Mouse (Mus musculus) embryonic facial prominence, embryonic 12.5 days (tissue): ENCODE data around the gene Fam71d. TPM values are rescaled to one million over a fixed set of nuclear protein-coding genes. Genes with fewer than 3 reads are reported as not detected.

ENCODE experiments used
- ATAC-seq: fragments of 200-750 bp; cut with Nextera tagmentation; 2 replicates; pipeline ENCODE4 v1.8.0; 2017; ENCODE audit not compliant: insufficient number of reproducible peaks, insufficient read depth, low FRiP score, low TSS enrichment
- H3K27ac ChIP-seq: fragments of 300-500 bp; sonication (generic); 2 replicates; pipeline ENCODE4 v1.5.1; 2016; ENCODE audit warnings: mild to moderate bottlenecking
- H3K27me3 ChIP-seq: fragments of 300-500 bp; sonication (generic); 2 replicates; pipeline ENCODE4 v1.6.1; 2016; ENCODE audit warnings: mild to moderate bottlenecking, moderate library complexity
- H3K36me3 ChIP-seq: fragments of 300-500 bp; sonication (generic); 2 replicates; pipeline ENCODE4 v1.6.1; 2016; ENCODE audit warnings: mild to moderate bottlenecking
- H3K4me1 ChIP-seq: fragments of 300-500 bp; sonication (generic); 2 replicates; pipeline ENCODE4 v1.6.1; 2016
- H3K4me2 ChIP-seq: fragments of 300-500 bp; sonication (generic); replicated peaks from 2 replicates; pipeline ENCODE4 v1.6.1; 2016; ENCODE audit warnings: mild to moderate bottlenecking, moderate library complexity
- H3K4me3 ChIP-seq: fragments of 300-500 bp; sonication (generic); 2 replicates; pipeline ENCODE4 v1.5.1; 2016; ENCODE audit warnings: mild to moderate bottlenecking
- H3K9ac ChIP-seq: fragments of 300-500 bp; sonication (generic); 2 replicates; pipeline ENCODE4 v1.6.1; 2016; ENCODE audit warnings: mild to moderate bottlenecking, moderate library complexity
- H3K9me3 ChIP-seq: fragments of 300-500 bp; sonication (generic); 2 replicates; pipeline ENCODE4 v1.6.1; 2016; ENCODE audit warnings: mild to moderate bottlenecking, moderate library complexity
- WGBS: fragments of 180-500 bp; shearing (Covaris S2); methylation state at CpG from one replicate; pipeline ENCODE4 v1.1.7; 2016; 5-methylcytosine and 5-hydroxymethylcytosine counted together
- polyA plus RNA-seq: library from polyadenylated mRNA; unstranded; fragments of >200 nt; fragmentation: Nextera tagmentation; extraction: Ambion mirVana; gene quantifications from 2 replicates; pipeline ENCODE4 v1.2.1, GENCODE M21; 2016

Fam71d gene
- polyA plus RNA-seq, result not detected in 2 replicates

DNA sequence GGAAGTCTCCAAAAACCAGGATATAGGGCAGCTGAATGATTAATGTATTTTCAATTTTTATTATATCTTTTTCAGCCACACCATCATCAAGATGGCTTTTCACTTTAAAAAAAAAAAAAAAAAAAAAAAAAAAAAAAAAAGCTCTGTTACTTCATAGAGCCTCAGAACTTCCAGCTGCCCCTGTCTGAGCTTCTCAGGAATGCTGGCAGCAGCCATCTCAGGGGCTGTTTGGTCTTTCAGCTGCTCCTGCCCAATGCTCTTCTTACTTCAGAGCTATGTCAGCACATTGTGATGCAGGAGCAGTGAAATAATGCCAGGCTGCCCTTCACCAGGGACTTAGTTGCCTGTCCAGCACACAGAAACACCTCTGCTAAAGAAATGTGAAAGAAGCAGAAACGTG lies at the start of gene Fam71d:
Gene Fam71d, plus strand, starts transcription at position 211 of the 400 bp plus-strand sequence.
- H3K27me3 ChIP-seq, result no peaks in the 10 kb centered on the region
- H3K4me2 ChIP-seq, result no peak within 1 kb of the TSS
- H3K9ac ChIP-seq, result no peak within 1 kb of the TSS
- no peak within 1 kb of the TSS for H3K4me3 ChIP-seq
- no peak for ATAC-seq
- WGBS, result 80% methylated on average over 1 of the region's 1 CpGs
- no peaks in the 10 kb centered on the region for H3K9me3 ChIP-seq
- H3K27ac ChIP-seq, result no peak within 1 kb of the TSS
- H3K36me3 ChIP-seq, result no peaks in the 10 kb centered on the region
- no peaks in the 10 kb centered on the region for H3K4me1 ChIP-seq

DNA sequence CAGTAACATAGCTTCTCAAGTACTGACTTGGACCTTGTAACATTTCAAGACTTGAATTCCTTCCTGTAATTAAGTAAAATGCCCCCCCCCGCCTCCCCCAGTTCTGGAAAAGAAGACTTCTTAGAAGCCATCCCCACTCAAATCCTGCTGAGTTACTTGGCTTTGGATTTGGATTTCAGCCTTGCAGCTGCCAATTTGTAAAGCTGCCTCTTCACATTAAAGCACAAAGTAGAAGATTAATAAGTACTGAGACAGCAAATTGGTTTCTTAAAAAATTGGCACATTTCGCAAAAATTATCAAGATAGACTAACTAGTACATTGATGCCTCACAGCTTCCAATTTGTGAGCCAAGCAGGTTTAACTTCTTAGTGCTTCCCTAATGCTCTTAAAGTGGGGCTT lies 47.6 kb upstream of the Fam71d start:
- ATAC-seq, result no peak
- 69% methylated on average over 2 of the region's 2 CpGs for WGBS

DNA sequence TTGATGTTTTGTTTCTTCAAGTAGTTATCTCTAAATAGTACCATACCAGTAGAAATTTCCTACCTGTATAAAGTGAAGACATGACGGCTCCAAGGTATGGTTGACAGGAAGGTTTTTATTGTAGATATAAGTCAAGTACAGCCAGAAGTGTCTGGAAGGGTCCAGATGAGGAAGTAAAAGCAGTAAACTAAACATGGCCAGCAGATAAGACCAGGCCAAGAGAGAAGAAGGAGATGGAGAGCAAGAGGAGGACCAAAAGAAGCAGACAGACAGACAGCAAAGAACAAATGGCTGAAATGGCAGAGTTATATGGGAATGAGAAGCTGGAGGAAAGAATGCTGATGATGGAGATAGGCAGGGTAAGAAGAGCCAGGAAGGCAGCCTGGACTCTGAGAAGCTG lies 46.1 kb upstream of the Fam71d start:
- Histone ChIP-seq H3K4me3 (no peak overlapping the region), H3K9ac (no peak overlapping the region), H3K9me3 (no peaks in the 10 kb centered on the region), H3K4me1 (no peaks in the 10 kb centered on the region), H3K27ac (no peak overlapping the region), H3K27me3 (no peaks in the 10 kb centered on the region), H3K4me2 (no peak overlapping the region), H3K36me3 (no peaks in the 10 kb centered on the region)
- WGBS, result 86% methylated on average over 1 of the region's 1 CpGs
- no peak for ATAC-seq

More for the DNA sequence above, 47.6 kb upstream of the Fam71d start:
- Histone ChIP-seq H3K36me3 (no peaks in the 10 kb centered on the region), H3K9ac (no peak overlapping the region), H3K9me3 (no peaks in the 10 kb centered on the region), H3K27me3 (no peaks in the 10 kb centered on the region), H3K27ac (no peak overlapping the region), H3K4me3 (no peak overlapping the region), H3K4me1 (no peaks in the 10 kb centered on the region), H3K4me2 (no peak overlapping the region)

DNA sequence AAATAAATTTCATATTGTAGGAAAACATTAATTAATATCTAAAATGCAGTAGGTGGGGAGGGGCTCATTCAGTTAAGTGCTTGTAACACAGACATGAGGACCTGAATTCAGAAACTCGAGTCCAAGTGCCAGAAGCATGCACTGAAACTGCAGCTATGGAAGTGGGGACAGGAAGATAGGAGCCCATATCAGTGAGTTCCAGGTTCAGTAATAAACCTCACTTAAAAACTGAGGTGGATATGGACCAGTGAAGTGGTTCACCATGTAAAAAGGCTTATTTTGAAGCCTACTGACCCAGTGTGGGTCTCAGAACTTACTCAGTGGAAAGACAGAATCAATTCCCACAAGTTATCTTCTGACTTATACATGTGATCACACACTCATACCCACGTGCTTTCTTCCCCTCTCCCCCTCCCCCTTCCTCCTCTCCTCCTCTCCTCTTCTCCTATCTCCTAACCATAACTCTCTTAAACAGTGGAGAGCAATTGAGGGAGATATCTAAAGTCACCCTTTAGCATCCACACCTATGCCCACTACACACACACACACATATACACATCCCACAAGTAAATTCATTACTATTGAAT lies 31.5 kb upstream of the Fam71d start:
- H3K9me3 ChIP-seq, result no peaks in the 10 kb centered on the region
- WGBS, result 58% methylated on average over 2 of the region's 2 CpGs
- H3K4me1 ChIP-seq, result no peaks in the 10 kb centered on the region
- H3K4me2 ChIP-seq, result no peak overlapping the region
- ATAC-seq, result no peak
- H3K4me3 ChIP-seq, result no peak overlapping the region
- H3K9ac ChIP-seq, result no peak overlapping the region
- H3K27me3 ChIP-seq, result no peaks in the 10 kb centered on the region
- H3K27ac ChIP-seq, result no peak overlapping the region
- H3K36me3 ChIP-seq, result no peaks in the 10 kb centered on the region

DNA sequence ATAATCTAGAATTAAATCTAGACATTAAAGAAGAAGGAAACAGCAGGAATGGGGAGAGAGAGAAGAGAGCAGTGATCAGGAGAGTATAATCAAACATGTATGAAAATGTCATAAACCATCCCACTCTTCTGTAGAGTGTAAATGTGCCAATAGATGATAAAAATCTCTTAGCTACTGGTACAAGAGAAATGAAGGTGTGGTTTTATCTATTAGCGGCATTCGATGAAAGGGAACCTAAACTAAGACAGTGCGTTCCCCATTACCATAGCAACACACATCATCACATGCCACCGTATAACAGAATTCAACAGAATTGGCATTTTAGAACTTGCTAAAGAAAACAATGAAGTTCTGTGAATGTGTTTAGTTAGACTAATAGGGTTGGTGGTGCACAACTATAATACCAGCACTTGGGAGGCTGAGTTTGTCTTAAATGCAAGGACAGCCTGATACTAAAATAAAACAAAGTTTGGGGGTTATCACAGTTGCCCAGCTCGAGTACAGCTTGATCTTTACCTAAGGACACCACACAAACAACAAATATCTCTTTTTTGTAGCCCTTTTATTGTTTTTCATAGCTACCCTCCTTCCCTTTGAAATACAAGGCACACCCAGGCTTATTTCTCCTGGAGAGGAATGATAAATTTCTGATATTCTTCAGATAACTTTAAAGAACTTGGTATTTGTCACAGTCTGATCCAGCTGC lies 13.1 kb upstream of the Fam71d start:
- ATAC-seq, result no peak
- 88% methylated on average over 5 of the region's 5 CpGs for WGBS
- no peak overlapping the region for H3K27ac ChIP-seq
- H3K4me1 ChIP-seq, result no peaks in the 10 kb centered on the region
- H3K36me3 ChIP-seq, result no peaks in the 10 kb centered on the region
- H3K27me3 ChIP-seq, result no peaks in the 10 kb centered on the region
- no peaks in the 10 kb centered on the region for H3K9me3 ChIP-seq
- H3K9ac ChIP-seq, result no peak overlapping the region
- H3K4me3 ChIP-seq, result no peak overlapping the region
- no peak overlapping the region for H3K4me2 ChIP-seq

DNA sequence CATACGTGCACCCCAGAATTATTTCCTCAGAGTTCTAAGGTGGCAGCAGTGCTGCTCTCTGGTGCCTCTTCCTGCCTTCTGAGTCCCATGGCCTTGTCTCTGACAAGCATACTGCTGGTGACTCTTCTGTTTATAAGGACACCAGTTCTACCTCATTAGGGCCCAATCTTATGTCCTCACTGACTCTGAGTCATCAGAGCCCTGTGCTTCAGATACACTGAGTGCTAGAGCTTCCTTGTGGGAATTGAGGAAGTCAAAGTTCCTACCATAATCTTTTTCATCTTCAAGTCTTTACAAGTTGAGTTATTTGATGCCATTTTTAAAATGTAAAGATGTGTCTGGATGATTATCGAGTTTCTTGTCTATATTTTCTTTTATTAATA lies 12.5 kb upstream of the Fam71d start:
- H3K4me3 ChIP-seq, result no peak overlapping the region
- no peak overlapping the region for H3K27ac ChIP-seq
- no peaks in the 10 kb centered on the region for H3K27me3 ChIP-seq
- no peak for ATAC-seq
- H3K9me3 ChIP-seq, result no peaks in the 10 kb centered on the region
- no peak overlapping the region for H3K9ac ChIP-seq
- H3K4me2 ChIP-seq, result no peak overlapping the region
- H3K4me1 ChIP-seq, result no peaks in the 10 kb centered on the region
- H3K36me3 ChIP-seq, result no peaks in the 10 kb centered on the region
- 87% methylated on average over 2 of the region's 2 CpGs for WGBS

DNA sequence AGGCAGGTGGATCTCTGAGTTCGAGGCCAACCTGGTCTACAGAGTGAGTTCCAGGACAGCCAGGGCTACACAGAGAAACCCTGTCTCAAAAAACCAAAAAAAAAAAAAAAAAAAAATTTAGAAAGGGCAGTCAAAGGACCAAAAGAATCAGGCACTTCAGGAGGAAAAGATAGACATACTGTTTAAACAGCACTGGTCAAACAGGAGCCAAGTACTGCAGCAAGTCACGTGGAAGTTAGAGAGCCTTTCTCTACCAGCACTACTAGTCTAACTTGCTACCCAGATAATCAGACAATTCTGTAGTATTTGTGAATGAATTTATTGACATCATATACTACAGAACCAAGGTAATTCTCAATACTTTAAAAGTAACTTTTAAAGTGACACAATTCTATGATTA lies 10.3 kb upstream of the Fam71d start:
- Histone ChIP-seq H3K4me1 (no peaks in the 10 kb centered on the region), H3K4me2 (no peak overlapping the region), H3K4me3 (no peak overlapping the region), H3K27ac (no peak overlapping the region), H3K9me3 (no peaks in the 10 kb centered on the region), H3K27me3 (no peaks in the 10 kb centered on the region), H3K36me3 (no peaks in the 10 kb centered on the region), H3K9ac (no peak overlapping the region)
- no peak for ATAC-seq
- 85% methylated on average over 2 of the region's 2 CpGs for WGBS

DNA sequence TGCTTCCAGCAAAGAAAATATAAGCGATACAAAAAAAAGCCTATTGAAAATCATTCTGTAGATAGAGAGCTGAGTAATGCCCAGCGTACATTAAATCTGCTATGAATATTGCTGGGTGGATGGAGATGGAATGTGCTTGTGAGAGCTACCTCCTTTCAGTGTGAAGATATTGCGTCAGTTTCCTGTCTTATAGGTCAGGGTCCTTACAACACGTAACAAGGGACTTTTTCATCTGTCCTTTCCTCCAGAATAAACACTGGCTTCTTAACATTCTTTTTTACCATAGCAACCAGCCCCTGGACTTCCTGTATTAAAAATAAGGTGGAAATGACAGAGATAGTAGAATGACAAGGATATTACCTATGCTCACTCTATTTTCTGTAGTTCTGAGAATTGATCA lies 9.1 kb upstream of the Fam71d start:
- WGBS, result 65% methylated on average over 4 of the region's 4 CpGs
- Histone ChIP-seq H3K9me3 (no peaks in the 10 kb centered on the region), H3K4me1 (no peaks in the 10 kb centered on the region), H3K36me3 (no peaks in the 10 kb centered on the region), H3K4me2 (no peak overlapping the region), H3K9ac (no peak overlapping the region), H3K27ac (no peak overlapping the region), H3K4me3 (no peak overlapping the region), H3K27me3 (no peaks in the 10 kb centered on the region)
- no peak for ATAC-seq

DNA sequence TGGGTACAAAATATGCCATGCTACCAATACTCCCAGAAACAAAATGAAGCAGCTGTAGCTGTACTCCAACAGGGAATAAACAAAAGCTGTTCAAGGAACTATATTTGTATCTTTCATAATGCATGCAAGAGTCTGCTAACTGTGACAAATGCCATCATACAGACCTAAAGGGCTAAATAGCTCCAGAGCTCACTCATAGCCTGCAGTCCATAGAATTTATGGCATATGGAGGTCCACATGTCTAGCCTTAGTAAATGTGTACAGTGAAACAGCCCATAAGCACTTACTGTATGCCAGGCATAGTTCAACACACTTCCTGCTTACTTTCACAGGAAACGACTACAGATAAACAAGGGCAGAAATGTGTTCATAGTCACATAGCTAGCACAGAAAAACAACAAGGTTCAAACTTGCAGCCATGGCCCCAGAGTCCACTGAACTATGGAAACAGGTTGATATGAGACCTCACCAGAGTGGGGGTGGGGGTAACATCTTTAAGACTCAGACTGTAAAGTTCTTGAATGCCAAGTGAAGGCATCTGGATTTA lies 5.6 kb upstream of the Fam71d start:
- Histone ChIP-seq H3K9ac (no peak overlapping the region), H3K27ac (no peak overlapping the region), H3K9me3 (no peaks in the 10 kb centered on the region), H3K27me3 (no peaks in the 10 kb centered on the region), H3K36me3 (no peaks in the 10 kb centered on the region), H3K4me2 (no peak overlapping the region), H3K4me3 (no peak overlapping the region), H3K4me1 (no peaks in the 10 kb centered on the region)
- ATAC-seq, result no peak
- 74% methylated on average over 1 of the region's 1 CpGs for WGBS

DNA sequence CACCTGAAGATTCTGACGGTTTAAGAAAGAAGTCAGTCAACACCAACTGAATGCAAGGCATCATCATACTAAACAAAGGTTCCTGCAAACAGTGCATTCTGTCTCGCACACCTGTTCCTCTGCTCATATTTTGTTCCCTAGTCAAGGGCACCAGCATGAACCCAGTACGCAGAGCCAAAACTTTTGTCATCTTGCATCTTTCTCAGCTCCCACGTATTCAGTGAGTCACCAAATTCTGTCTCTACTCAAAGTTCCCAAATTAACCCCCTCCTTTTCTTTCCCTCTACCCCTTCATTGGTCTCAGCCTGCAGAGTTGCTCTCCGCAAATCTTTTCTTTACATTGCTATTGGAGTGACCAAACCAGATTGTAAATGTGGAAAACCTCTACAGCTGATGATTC lies 2.5 kb upstream of the Fam71d start:
- Histone ChIP-seq H3K36me3 (no peaks in the 10 kb centered on the region), H3K4me2 (no peak overlapping the region), H3K4me1 (no peaks in the 10 kb centered on the region), H3K9me3 (no peaks in the 10 kb centered on the region), H3K27ac (no peak overlapping the region), H3K9ac (no peak overlapping the region), H3K27me3 (no peaks in the 10 kb centered on the region), H3K4me3 (no peak overlapping the region)
- 83% methylated on average over 5 of the region's 5 CpGs for whole genome bisulfite sequencing
- no peak for ATAC-seq

DNA sequence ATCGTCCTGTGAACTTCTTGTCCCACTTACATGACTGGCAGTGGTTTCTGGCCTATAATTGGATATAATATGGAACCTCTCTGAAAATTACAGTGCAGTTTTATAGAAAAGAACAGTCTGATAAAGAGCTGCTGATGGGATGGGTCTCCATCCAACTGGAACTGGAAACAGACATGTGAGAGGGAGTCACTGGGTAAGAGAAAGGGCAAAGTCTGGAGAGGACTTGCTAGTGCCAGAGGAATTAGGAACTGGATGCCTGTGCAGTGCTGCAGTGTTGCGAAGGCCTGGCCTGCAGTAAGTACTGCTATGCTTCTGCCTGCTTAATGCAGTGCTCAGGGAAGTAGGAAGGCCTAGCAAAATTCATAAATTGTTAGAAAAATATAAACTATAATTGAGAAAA lies 1.9 kb downstream of the Fam71d start:
- Histone ChIP-seq H3K4me2 (no peak overlapping the region), H3K36me3 (no peaks in the 10 kb centered on the region), H3K27ac (no peak overlapping the region), H3K9me3 (no peaks in the 10 kb centered on the region), H3K9ac (no peak overlapping the region), H3K27me3 (no peaks in the 10 kb centered on the region), H3K4me3 (no peak overlapping the region), H3K4me1 (no peaks in the 10 kb centered on the region)
- WGBS, result 85% methylated on average over 2 of the region's 2 CpGs
- no peak for ATAC-seq

DNA sequence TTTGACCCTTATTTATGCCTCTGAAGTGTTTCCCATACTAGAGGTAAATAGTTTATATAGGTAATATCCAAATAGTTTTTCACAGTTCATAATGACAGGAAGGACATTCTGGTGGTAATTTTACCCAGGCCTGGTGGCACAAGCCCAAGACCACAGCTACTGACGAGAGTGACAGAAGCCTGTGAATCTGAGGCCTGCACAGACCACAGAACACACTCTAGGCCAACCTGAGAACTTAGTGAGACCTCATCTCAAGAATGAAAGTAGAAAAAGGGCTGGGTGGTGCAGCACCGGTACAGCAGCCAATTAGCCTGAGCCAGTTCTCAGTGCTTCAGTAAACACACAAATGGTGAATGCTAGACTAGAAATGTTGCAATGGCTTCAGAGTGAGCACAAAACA lies 26.4 kb downstream of the Fam71d start:
- H3K4me2 ChIP-seq, result no peak overlapping the region
- H3K4me1 ChIP-seq, result no peaks in the 10 kb centered on the region
- H3K27ac ChIP-seq, result no peak overlapping the region
- no peak for ATAC-seq
- H3K36me3 ChIP-seq, result no peaks in the 10 kb centered on the region
- no peak overlapping the region for H3K4me3 ChIP-seq
- H3K9ac ChIP-seq, result no peak overlapping the region
- H3K9me3 ChIP-seq, result no peaks in the 10 kb centered on the region
- H3K27me3 ChIP-seq, result no peaks in the 10 kb centered on the region
- 78% methylated on average over 2 of the region's 2 CpGs for WGBS
